Comparison of ENCODE assay signal across 23 mouse cellular contexts in the genomic region with DNA sequence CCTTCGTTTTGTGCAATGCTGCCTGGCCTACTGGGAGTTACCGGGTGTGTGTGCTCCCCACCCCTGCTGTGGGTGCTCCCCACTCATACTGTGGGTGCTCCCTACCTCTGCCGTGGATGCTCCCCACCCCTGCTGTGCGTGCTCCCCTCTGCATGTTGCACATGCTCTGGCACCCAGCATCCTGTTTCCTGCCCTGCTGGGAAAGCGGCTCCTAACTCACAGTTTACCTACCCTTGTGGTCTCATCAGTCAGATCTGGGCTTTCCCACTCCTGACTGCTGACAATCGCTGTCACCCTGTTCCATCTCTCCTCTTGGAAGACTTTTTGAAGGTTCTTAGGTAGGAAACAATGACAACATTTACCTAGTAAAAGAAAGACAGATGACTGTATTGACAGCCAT. TPM values are rescaled to one million over a fixed set of nuclear protein-coding genes. Genes with fewer than 3 reads are reported as not detected.
DNase-seq lines count a peak whose midpoint lies in the region; ATAC-seq lines count a peak whose summit lies in the region.
"Had no signal": no experiment of that assay in that cellular context is flagged by ENCODE, and none has a peak within 500 bp of the region (broad histone marks: within the 10 kb centered on the region; RNA-seq: fewer than 3 reads in every experiment).

No protein-coding gene starts in this region.

- peaks cover 45% of the 10 kb centered on the region for H3K36me3 ChIP-seq in heart, embryonic 10.5 days
- H3K36me3 ChIP-seq: embryonic facial prominence, embryonic 15.5 days; forebrain, embryonic 10.5 days; forebrain, embryonic 15.5 days; hindbrain, embryonic 10.5 days had no signal

- peaks cover 66% of the 10 kb centered on the region for H3K4me1 ChIP-seq in heart, embryonic 10.5 days
- H3K4me1 ChIP-seq: forebrain, embryonic 15.5 days had no signal

- H3K9me3 ChIP-seq in heart, embryonic 10.5 days = no peaks in the 10 kb centered on the region
- H3K9me3 ChIP-seq: embryonic facial prominence, embryonic 15.5 days; forebrain, embryonic 10.5 days; forebrain, embryonic 15.5 days; heart, embryonic 15.5 days; hindbrain, embryonic 10.5 days had no signal

- 69% methylated on average over 6 of the region's 6 CpGs for WGBS in heart, embryonic 10.5 days

- no peak overlapping the region for H3K4me3 ChIP-seq in heart, embryonic 10.5 days
- H3K4me3 ChIP-seq: embryonic facial prominence, embryonic 15.5 days; erythroblast, embryonic 14.5 days; forebrain, embryonic 10.5 days; forebrain, embryonic 15.5 days; heart, embryonic 15.5 days; hindbrain, embryonic 10.5 days had no signal

- H3K27ac ChIP-seq in heart, embryonic 10.5 days = peak overlapping the region; percentile 47; the same call in 1 of the 2 replicates
- H3K27ac ChIP-seq: embryonic facial prominence, embryonic 15.5 days; forebrain, embryonic 10.5 days; forebrain, embryonic 15.5 days; heart, embryonic 15.5 days; hindbrain, embryonic 10.5 days; hindbrain, embryonic 14.5 days had no signal

- ATAC-seq in CD4-positive, CD25-positive, alpha-beta regulatory T cell, adult 4 months = peak; percentile 39
- ATAC-seq: forebrain, embryonic 15.5 days; intestine, postnatal 0 days had no signal

- no peak for DNase-seq in heart, embryonic 10.5 days (ENCODE audit: low spot score)
- no peak for DNase-seq in heart, adult 11 months
- peak; percentile 32 for DNase-seq in thymus, postnatal 0 days (ENCODE audit: low spot score)
- DNase-seq in thymus, postnatal 4 days = no peak
- peak; percentile 62 for DNase-seq in induced T-regulatory cell, adult 2 months (ENCODE audit: low read depth)
- DNase-seq in right cerebral cortex, adult 18-20 months = no peak
- DNase-seq in adrenal gland, postnatal 14 days = no peak
- DNase-seq: adrenal gland, postnatal 10 days; B cell, adult 2 months; cerebellum, adult 18-20 months; cerebellum, adult 9-11 months; gastrocnemius, postnatal 10 days; heart, postnatal 14 days had no signal

- H3K27me3 ChIP-seq in heart, embryonic 10.5 days (ENCODE audit: insufficient read depth, poor library complexity, severe bottlenecking) = no peaks in the 10 kb centered on the region
- H3K27me3 ChIP-seq: embryonic facial prominence, embryonic 15.5 days; forebrain, embryonic 15.5 days; heart, embryonic 15.5 days had no signal

RNA-seq across cellular contexts. Expression of a gene that starts 54.4 kb away (rescaled TPM):
- 1.3 and 2.9 TPM in 2 replicates for polyA plus RNA-seq in heart, embryonic 10.5 days (2016; fragmentation: Nextera tagmentation; extraction: Ambion mirVana)
- polyA plus RNA-seq in thymus, postnatal 0 days (2015; fragmentation: Nextera tagmentation; extraction: Ambion mirVana) = 1.4 and 2.1 TPM in 2 replicates
- polyA plus RNA-seq in CD4-positive, CD25-positive, alpha-beta regulatory T cell, adult 4 months (2017; shearing (Covaris generic)) = 1 to 10 TPM in 1 of 2 experiments, under 1 TPM in 1; 0.83 to 2.2 TPM
- not detected in 2 replicates for total RNA-seq in adrenal gland, postnatal 14 days (2021)
- total RNA-seq: heart, adult 8-10 months had no signal
- polyA plus RNA-seq: erythroblast, embryonic 14.5 days had no signal

Comparison
In these comparisons a context has a peak if more than half of its experiments do, and no peak if none do; other contexts are left out.
1. DNase-seq: peak in thymus, postnatal 0 days (single experiment) and induced T-regulatory cell, adult 2 months (single experiment); none in heart, embryonic 10.5 days (single experiment), heart, adult 11 months (single experiment), thymus, postnatal 4 days (single experiment), right cerebral cortex, adult 18-20 months (single experiment) and adrenal gland, postnatal 14 days (single experiment).